Mouse (Mus musculus): ENCODE data around the gene Nfkbil1. TPM values are rescaled to one million over a fixed set of nuclear protein-coding genes. Genes with fewer than 3 reads are reported as not detected.
A peak's percentile ranks its signal among the peaks of the same experiment; 100 is the strongest.

The Nfkbil1 gene
- polyA plus RNA-seq, 1 experiment from 2014 or later, result 2.3 TPM

DNA sequence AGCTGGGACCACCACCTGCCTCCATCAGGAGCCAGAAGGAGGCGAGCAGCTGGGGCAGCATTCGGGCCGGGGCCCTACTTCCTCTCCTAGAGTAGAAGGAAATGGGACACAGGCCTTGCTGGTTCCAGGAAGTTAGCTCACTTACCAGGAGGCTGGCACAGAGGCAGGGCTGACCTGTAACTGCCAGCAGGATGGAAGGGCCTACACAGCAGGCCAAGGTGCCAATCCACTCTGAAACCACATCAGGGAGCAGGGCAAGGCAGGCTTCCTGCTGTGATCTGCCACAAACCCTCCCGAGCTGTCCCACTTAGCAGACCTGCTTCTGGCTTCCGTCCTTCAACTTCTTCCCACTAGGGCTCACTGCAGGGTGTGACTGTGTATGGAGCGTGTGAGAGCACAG is 13.3 kb downstream of the Nfkbil1 start:
- Histone ChIP-seq H3K4me1 (ENCODE audit: control insufficient read depth, insufficient read depth, low read length) (peaks cover 19% of the 10 kb centered on the region), H3K9ac (ENCODE audit: low read depth, low read length) (no peak overlapping the region), H3K9me3 (replicated peaks; ENCODE audit: control insufficient read depth, low read length) (no peaks in the 10 kb centered on the region), H3K27me3 (ENCODE audit: control insufficient read depth, insufficient read depth, low read length) (no peaks in the 10 kb centered on the region), H3K36me3 (ENCODE audit: control insufficient read depth, insufficient read depth, low read length) (peaks cover 8% of the 10 kb centered on the region), H3K4me3 (ENCODE audit: low read depth, low read length) (no peak overlapping the region), H3K4me2 (no peak overlapping the region), H3K27ac (ENCODE audit: low read depth, low read length) (no peak overlapping the region)
- WGBS (ENCODE audit: insufficient replicate concordance), result 66% methylated on average over 6 of the region's 6 CpGs
- no peak for ATAC-seq (replicated peaks; ENCODE audit: insufficient number of reproducible peaks, low FRiP score, low TSS enrichment)

DNA sequence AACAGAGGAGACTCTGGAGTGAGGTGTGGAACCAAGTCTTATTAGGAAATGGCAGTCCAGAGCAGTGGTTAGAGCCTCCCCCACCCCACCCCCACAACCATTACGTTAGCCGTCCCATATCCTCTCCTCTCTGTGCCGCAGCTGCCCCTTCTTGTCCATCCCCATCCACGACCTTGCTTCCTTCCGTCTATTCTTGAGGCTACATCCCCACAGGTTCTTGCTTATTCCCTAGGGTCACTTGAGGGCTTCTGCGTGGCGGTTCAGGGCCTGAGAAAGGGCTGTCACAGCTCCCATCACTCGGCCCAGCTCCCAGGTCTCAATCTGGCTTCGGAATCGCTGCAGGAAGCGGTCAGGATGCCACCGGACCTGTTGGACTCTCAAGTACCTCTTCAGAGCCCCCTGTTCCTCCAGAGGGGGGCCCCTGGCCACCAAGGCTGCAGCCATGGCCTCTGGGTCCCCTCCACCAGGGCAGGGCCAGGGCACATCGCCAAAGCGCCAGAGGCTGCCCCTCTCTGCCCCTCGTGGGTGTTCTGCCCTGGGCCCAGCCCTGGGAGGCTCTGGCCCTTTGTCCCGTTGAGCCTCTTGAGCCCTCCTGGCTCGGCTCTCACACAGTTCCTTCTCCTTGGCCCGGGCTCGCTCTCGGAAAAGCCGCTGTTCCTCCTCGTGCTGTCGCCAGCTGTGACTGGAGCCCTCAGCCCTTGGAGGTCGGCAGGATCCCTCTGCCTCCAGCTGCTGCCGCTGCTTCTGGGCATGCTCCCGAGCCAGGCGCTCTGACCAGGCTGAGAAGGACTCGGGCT is 15.2 kb downstream of the Nfkbil1 start, which contains the start of gene Gm16181:
TSS of gene Gm16181 (plus strand) at position 679 of the 797 bp plus-strand sequence.
- WGBS (ENCODE audit: insufficient replicate concordance), result 79% methylated on average over 28 of the region's 28 CpGs
- H3K4me2 ChIP-seq, result no peak within 1 kb of the TSS
- H3K4me1 ChIP-seq (ENCODE audit: control insufficient read depth, insufficient read depth, low read length), result peaks cover 19% of the 10 kb centered on the region
- peaks cover 6% of the 10 kb centered on the region for H3K36me3 ChIP-seq (ENCODE audit: control insufficient read depth, insufficient read depth, low read length)
- no peaks in the 10 kb centered on the region for H3K27me3 ChIP-seq (ENCODE audit: control insufficient read depth, insufficient read depth, low read length)
- no peak within 1 kb of the TSS for H3K9ac ChIP-seq (ENCODE audit: low read depth, low read length)
- peak within 1 kb of the TSS; percentile 46 for H3K27ac ChIP-seq (ENCODE audit: low read depth, low read length)
- no peak for ATAC-seq (replicated peaks; ENCODE audit: insufficient number of reproducible peaks, low FRiP score, low TSS enrichment)
- no peaks in the 10 kb centered on the region for H3K9me3 ChIP-seq (replicated peaks; ENCODE audit: control insufficient read depth, low read length)
- H3K4me3 ChIP-seq (ENCODE audit: low read depth, low read length), result no peak within 1 kb of the TSS

DNA sequence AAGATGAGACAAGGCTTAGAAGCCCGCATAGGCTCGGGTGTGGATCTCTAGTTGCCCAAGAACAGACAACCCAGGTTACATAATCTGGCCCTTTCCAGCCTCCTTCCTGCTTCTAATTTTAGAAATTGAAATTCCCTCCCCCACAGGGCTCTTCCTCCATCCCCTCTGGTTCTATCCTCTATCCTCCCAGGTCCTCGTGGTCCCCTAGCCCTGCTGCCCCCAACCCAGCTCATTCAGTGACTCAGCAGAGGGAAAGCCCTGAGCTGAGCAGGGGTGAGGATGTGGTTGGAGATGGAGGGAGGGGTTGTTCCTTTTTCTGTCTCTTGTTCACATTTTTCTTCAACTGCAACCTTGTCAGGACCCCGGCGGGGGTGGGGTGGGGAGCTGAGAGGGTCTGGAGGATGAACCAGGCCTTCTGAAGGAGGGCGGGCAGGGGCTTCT is 16.0 kb downstream of the Nfkbil1 start:
- Histone ChIP-seq H3K4me3 (ENCODE audit: low read depth, low read length) (no peak overlapping the region), H3K27me3 (ENCODE audit: control insufficient read depth, insufficient read depth, low read length) (no peaks in the 10 kb centered on the region), H3K9ac (ENCODE audit: low read depth, low read length) (no peak overlapping the region), H3K27ac (ENCODE audit: low read depth, low read length) (peak overlapping the region; percentile 29; the same call in 1 of the 2 replicates), H3K9me3 (replicated peaks; ENCODE audit: control insufficient read depth, low read length) (no peaks in the 10 kb centered on the region), H3K36me3 (ENCODE audit: control insufficient read depth, insufficient read depth, low read length) (0 out of 2 replicates have a peak, but pooled peaks cover 2% of the 10 kb centered on the region), H3K4me2 (no peak overlapping the region), H3K4me1 (ENCODE audit: control insufficient read depth, insufficient read depth, low read length) (peaks cover 19% of the 10 kb centered on the region)
- no peak for ATAC-seq (replicated peaks; ENCODE audit: insufficient number of reproducible peaks, low FRiP score, low TSS enrichment)
- WGBS (ENCODE audit: insufficient replicate concordance), result 61% methylated on average over 6 of the region's 6 CpGs

DNA sequence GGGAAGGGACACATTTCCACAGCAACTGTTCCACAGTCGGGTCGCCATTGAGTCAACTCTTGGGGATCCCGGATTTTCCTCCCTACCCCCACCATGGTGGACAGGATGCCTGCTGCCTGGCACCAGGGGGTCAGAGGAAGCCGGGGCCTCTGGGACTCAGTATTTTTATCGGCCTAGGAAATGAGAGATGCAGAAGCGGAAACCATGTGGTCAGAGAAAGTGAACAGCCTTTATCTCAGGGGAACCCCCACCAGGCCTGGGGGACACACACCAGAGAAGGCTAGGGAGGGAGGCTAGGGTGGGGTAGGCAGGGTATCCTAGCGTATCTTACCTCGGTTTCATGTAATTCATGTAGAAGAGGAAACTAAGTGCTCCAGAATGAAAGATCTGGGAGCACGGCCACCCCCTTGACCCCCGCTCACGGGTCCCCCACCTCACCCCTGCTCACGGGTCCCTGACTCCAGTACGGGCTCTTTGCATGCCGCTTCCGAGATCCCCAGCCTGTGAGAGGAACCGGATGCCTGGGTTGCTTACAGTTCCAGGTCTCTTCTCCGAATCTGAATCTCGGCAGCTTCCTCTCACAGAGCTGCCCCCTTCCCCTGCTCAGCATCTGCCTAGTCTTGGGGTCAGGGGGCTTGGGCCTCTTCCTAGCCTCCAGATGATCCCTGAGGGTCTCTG is 16.9 kb downstream of the Nfkbil1 start:
- no peak overlapping the region for H3K9ac ChIP-seq (ENCODE audit: low read depth, low read length)
- 0 out of 2 replicates have a peak, but pooled peaks cover 2% of the 10 kb centered on the region for H3K36me3 ChIP-seq (ENCODE audit: control insufficient read depth, insufficient read depth, low read length)
- H3K4me2 ChIP-seq, result no peak overlapping the region
- 68% methylated on average over 18 of the region's 18 CpGs for WGBS (ENCODE audit: insufficient replicate concordance)
- no peaks in the 10 kb centered on the region for H3K27me3 ChIP-seq (ENCODE audit: control insufficient read depth, insufficient read depth, low read length)
- H3K27ac ChIP-seq (ENCODE audit: low read depth, low read length), result peak overlapping the region; percentile 66
- no peak overlapping the region for H3K4me3 ChIP-seq (ENCODE audit: low read depth, low read length)
- H3K9me3 ChIP-seq (replicated peaks; ENCODE audit: control insufficient read depth, low read length), result no peaks in the 10 kb centered on the region
- peak; percentile 61; the same call in 1 of the 2 replicates for ATAC-seq (replicated peaks; ENCODE audit: insufficient number of reproducible peaks, low FRiP score, low TSS enrichment)
- peaks cover 19% of the 10 kb centered on the region for H3K4me1 ChIP-seq (ENCODE audit: control insufficient read depth, insufficient read depth, low read length)

DNA sequence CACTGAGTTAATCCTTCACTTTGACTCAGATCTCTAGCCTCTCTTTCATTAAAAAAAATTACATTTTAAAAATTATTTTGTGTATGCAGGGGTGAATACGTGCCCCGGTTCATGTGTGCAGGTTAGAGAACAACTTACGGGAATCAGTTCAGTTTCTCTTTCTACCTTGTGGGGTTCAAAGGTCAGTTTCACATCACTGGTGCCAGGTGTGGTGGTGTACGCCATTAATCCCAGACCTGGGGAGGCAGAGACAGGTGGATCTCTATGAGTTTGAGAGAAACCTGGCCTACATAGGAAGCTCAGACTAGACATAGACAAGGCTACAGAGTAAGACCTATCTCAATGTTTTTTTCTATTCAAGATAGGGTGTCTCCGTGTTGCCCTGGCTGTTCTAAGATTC is 22.5 kb downstream of the Nfkbil1 start:
- H3K27ac ChIP-seq (ENCODE audit: low read depth, low read length), result no peak overlapping the region
- H3K9ac ChIP-seq (ENCODE audit: low read depth, low read length), result no peak overlapping the region
- H3K36me3 ChIP-seq (ENCODE audit: control insufficient read depth, insufficient read depth, low read length), result no peaks in the 10 kb centered on the region
- no peaks in the 10 kb centered on the region for H3K4me1 ChIP-seq (ENCODE audit: control insufficient read depth, insufficient read depth, low read length)
- H3K4me2 ChIP-seq, result no peak overlapping the region
- 87% methylated on average over 5 of the region's 5 CpGs for WGBS (ENCODE audit: insufficient replicate concordance)
- no peak for ATAC-seq (replicated peaks; ENCODE audit: insufficient number of reproducible peaks, low FRiP score, low TSS enrichment)
- no peaks in the 10 kb centered on the region for H3K27me3 ChIP-seq (ENCODE audit: control insufficient read depth, insufficient read depth, low read length)
- no peak overlapping the region for H3K4me3 ChIP-seq (ENCODE audit: low read depth, low read length)
- no peaks in the 10 kb centered on the region for H3K9me3 ChIP-seq (replicated peaks; ENCODE audit: control insufficient read depth, low read length)

DNA sequence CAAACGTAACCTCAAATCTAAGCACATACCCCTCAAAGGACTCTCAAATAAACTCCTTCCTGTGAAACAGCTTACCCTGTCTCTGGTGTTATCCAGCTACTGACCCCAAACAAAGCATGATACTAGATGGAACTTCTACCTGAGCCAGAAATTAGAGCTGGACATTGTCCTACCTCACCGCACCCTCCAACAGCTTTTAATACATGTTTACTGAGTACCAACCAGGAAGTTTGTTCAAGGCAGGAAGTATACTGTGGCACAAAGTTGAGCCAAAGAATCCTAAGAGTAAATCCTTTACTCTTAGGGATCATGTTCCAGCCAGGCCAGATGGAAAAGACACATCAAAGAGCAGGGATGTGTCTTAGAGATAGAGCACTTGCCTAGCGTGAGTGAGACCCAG is 25.0 kb downstream of the Nfkbil1 start:
- Histone ChIP-seq H3K27me3 (ENCODE audit: control insufficient read depth, insufficient read depth, low read length) (no peaks in the 10 kb centered on the region), H3K27ac (ENCODE audit: low read depth, low read length) (no peak overlapping the region), H3K4me2 (no peak overlapping the region), H3K4me1 (ENCODE audit: control insufficient read depth, insufficient read depth, low read length) (no peaks in the 10 kb centered on the region), H3K36me3 (ENCODE audit: control insufficient read depth, insufficient read depth, low read length) (no peaks in the 10 kb centered on the region), H3K9ac (ENCODE audit: low read depth, low read length) (no peak overlapping the region), H3K4me3 (ENCODE audit: low read depth, low read length) (no peak overlapping the region), H3K9me3 (replicated peaks; ENCODE audit: control insufficient read depth, low read length) (no peaks in the 10 kb centered on the region)
- WGBS (ENCODE audit: insufficient replicate concordance), result 66% methylated on average over 3 of the region's 3 CpGs
- ATAC-seq (replicated peaks; ENCODE audit: insufficient number of reproducible peaks, low FRiP score, low TSS enrichment), result no peak

DNA sequence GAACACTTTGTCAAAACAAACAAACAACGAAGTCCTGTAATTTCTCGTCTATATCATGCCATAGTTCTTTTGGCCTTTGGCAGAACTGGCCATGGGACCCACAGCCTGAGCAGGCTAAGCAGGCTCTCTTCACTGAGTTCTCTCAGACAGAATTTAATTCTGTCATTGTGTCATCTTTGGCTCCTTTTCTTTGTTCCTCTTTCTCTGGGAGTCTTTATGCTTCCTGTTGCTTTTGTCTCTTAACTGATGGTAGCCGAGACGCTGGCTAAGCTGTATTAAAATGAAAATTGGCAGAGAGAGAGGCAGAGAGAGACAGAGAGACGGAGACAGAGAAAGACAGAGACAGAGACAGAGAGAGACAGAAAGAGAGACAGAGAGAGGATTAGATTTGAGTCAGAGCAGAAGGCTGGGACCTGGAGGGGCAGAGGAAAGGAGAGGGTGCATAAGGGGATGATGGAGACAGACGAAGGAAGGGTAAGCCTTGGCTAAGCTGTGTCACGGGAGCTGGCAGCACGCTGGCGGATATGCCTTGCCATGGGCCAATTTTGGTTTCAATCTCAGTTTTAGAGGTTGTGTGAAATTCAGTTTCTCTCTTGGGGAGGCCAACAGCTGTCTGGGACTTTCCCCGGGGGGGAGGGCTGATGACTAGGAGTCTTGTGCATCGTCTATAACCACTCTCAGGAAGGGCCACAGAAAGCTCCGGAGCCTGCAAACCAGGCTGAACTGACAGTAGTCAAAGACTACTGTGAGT is 25.6 kb downstream of the Nfkbil1 start:
- Histone ChIP-seq H3K36me3 (ENCODE audit: control insufficient read depth, insufficient read depth, low read length) (no peaks in the 10 kb centered on the region), H3K9ac (ENCODE audit: low read depth, low read length) (no peak overlapping the region), H3K27ac (ENCODE audit: low read depth, low read length) (no peak overlapping the region), H3K27me3 (ENCODE audit: control insufficient read depth, insufficient read depth, low read length) (peaks cover 6% of the 10 kb centered on the region), H3K4me3 (ENCODE audit: low read depth, low read length) (no peak overlapping the region), H3K4me1 (ENCODE audit: control insufficient read depth, insufficient read depth, low read length) (no peaks in the 10 kb centered on the region), H3K4me2 (no peak overlapping the region), H3K9me3 (replicated peaks; ENCODE audit: control insufficient read depth, low read length) (no peaks in the 10 kb centered on the region)
- WGBS (ENCODE audit: insufficient replicate concordance), result 74% methylated on average over 12 of the region's 12 CpGs
- ATAC-seq (replicated peaks; ENCODE audit: insufficient number of reproducible peaks, low FRiP score, low TSS enrichment), result no peak

DNA sequence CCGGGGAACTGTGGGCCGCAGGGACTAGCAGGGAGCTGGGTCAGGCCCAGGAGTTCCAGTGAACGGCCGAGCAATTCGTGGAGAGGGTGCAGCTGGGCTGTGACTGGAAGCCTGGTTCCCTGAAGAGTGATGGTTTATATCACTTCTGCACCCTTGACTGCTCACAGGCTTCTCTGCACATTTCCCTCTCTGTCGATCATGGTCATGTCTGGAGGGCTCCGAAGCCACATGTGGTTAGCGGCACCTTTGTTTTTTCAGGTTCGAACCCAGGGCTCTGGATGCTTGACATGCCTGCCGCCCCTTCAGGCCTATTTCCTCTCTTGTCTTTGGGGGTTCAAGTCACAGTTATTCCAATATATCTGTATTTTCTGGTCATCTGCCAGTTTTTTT is 30.2 kb downstream of the Nfkbil1 start:
- Histone ChIP-seq H3K27ac (ENCODE audit: low read depth, low read length) (no peak overlapping the region), H3K4me1 (ENCODE audit: control insufficient read depth, insufficient read depth, low read length) (no peaks in the 10 kb centered on the region), H3K36me3 (ENCODE audit: control insufficient read depth, insufficient read depth, low read length) (no peaks in the 10 kb centered on the region), H3K4me3 (ENCODE audit: low read depth, low read length) (no peak overlapping the region), H3K4me2 (no peak overlapping the region), H3K27me3 (ENCODE audit: control insufficient read depth, insufficient read depth, low read length) (peaks cover 47% of the 10 kb centered on the region), H3K9me3 (replicated peaks; ENCODE audit: control insufficient read depth, low read length) (no peaks in the 10 kb centered on the region), H3K9ac (ENCODE audit: low read depth, low read length) (no peak overlapping the region)
- no peak for ATAC-seq (replicated peaks; ENCODE audit: insufficient number of reproducible peaks, low FRiP score, low TSS enrichment)
- 49% methylated on average over 10 of the region's 10 CpGs for WGBS (ENCODE audit: insufficient replicate concordance)
